Mouse (Mus musculus): ENCODE data around the gene Ngfr. TPM values are rescaled to one million over a fixed set of nuclear protein-coding genes. Genes with fewer than 3 reads are reported as not detected.
"Not testable (repeated sequence)": the region's sequence is repeated elsewhere in the genome, so short reads cannot be mapped to it uniquely, and the experiment has no call there.

The Ngfr gene
- polyA plus RNA-seq, 1 experiment from 2014 or later: 13.4 TPM

- 96% methylated on average over 3 of the region's 5 CpGs for WGBS
- H3K9me3 ChIP-seq (ENCODE audit: control insufficient read depth, low read length); ATAC-seq (ENCODE audit: insufficient number of reproducible peaks, low FRiP score, low TSS enrichment, low read depth); H3K4me2 ChIP-seq (ENCODE audit: low read depth, severe bottlenecking); H3K27me3 ChIP-seq (ENCODE audit: control insufficient read depth, insufficient read depth, low read length); DNase-seq (ENCODE audit: low spot score); H3K4me3 ChIP-seq (ENCODE audit: low read depth, low read length); H3K27ac ChIP-seq (replicated peaks; ENCODE audit: low read depth, low read length); H3K36me3 ChIP-seq (ENCODE audit: control insufficient read depth, insufficient read depth, low read length); H3K9ac ChIP-seq (ENCODE audit: low read length): not testable (repeated sequence)
- H3K4me1 ChIP-seq (ENCODE audit: control insufficient read depth, insufficient read depth, low read length): peaks cover 12% of the 10 kb centered on the region; the same call in 1 of the 2 replicates
These were observed 19.8 kb upstream of the Ngfr start for GRCm38 (mm10) chr11:95607286-95607685.

DNA sequence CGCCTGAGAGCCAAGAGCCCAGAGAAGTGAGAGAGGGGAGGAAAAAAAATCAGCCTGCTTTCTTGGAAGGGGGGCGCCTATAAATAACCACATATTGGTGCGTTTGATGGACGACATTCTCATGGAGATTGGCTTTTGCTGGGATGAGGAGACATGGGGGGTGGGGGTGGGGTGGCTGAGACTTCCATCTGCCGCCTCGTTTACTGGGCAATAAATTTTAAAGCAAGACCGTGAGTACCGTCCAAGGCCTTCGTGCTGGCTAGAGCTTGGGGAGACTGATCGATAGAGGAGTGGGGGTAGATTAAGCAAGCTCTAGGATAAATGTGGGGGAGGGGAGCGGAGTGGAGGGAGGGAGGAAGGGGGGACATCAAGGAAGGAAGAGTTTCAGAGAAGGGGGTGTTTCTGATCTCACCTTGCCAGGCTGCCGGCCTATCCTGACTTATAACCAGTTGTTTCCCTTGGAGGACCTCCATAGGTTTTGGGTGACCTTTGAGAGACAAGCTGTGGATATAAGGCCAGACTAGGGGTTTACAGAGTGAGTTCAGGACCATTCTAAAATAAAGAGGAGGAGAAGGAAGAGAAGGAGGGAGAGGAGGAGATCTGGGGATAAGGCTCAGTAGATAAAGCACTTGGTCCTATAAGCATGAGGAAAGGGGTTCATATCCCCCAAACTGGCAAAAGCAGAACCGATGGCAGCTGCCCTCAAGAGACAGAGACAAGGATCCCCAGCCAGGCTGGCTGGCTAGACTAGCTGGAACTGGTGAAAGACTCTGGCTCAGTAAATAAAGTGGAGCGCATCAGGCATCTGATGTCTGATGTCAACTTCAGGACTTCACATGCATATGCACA lies 10.9 kb upstream of the Ngfr start:
- peak overlapping the region; percentile 14; the same call in 1 of the 2 replicates for H3K4me2 ChIP-seq (ENCODE audit: low read depth, severe bottlenecking)
- peaks cover 9% of the 10 kb centered on the region; the same call in 1 of the 2 replicates for H3K27me3 ChIP-seq (ENCODE audit: control insufficient read depth, insufficient read depth, low read length)
- WGBS: 14% methylated on average over 14 of the region's 14 CpGs
- H3K36me3 ChIP-seq (ENCODE audit: control insufficient read depth, insufficient read depth, low read length): no peaks in the 10 kb centered on the region
- H3K9me3 ChIP-seq (ENCODE audit: control insufficient read depth, low read length): no peaks in the 10 kb centered on the region
- ATAC-seq (ENCODE audit: insufficient number of reproducible peaks, low FRiP score, low TSS enrichment, low read depth) (no peak), DNase-seq (ENCODE audit: low spot score) (no peak)
- H3K9ac ChIP-seq (ENCODE audit: low read length): no peak overlapping the region
- no peak overlapping the region for H3K4me3 ChIP-seq (ENCODE audit: low read depth, low read length)
- H3K4me1 ChIP-seq (ENCODE audit: control insufficient read depth, insufficient read depth, low read length): peaks cover 38% of the 10 kb centered on the region
- H3K27ac ChIP-seq (replicated peaks; ENCODE audit: low read depth, low read length): no peak overlapping the region

GRCm38 (mm10) chr11:95597741-95598140 lies 10.2 kb upstream of the Ngfr start:
- Histone ChIP-seq H3K27me3 (ENCODE audit: control insufficient read depth, insufficient read depth, low read length) (peaks cover 9% of the 10 kb centered on the region; the same call in 1 of the 2 replicates), H3K4me3 (ENCODE audit: low read depth, low read length) (no peak overlapping the region), H3K4me1 (ENCODE audit: control insufficient read depth, insufficient read depth, low read length) (peaks cover 38% of the 10 kb centered on the region), H3K9ac (ENCODE audit: low read length) (no peak overlapping the region), H3K36me3 (ENCODE audit: control insufficient read depth, insufficient read depth, low read length) (no peaks in the 10 kb centered on the region), H3K4me2 (ENCODE audit: low read depth, severe bottlenecking) (peak overlapping the region; percentile 14; the same call in 1 of the 2 replicates), H3K27ac (replicated peaks; ENCODE audit: low read depth, low read length) (no peak overlapping the region), H3K9me3 (ENCODE audit: control insufficient read depth, low read length) (no peaks in the 10 kb centered on the region)
- DNase-seq (ENCODE audit: low spot score) (no peak), ATAC-seq (ENCODE audit: insufficient number of reproducible peaks, low FRiP score, low TSS enrichment, low read depth) (no peak)
- 26% methylated on average over 13 of the region's 13 CpGs for WGBS

GRCm38 (mm10) chr11:95596704-95597103 lies 9.2 kb upstream of the Ngfr start:
- H3K27ac ChIP-seq (replicated peaks; ENCODE audit: low read depth, low read length): no peak overlapping the region; the same call in 1 of the 2 replicates
- DNase-seq (ENCODE audit: low spot score): no peak

GRCm38 (mm10) chr11:95596150-95596515 lies 8.6 kb upstream of the Ngfr start:
- no peak for DNase-seq (ENCODE audit: low spot score)
- Histone ChIP-seq H3K4me3 (ENCODE audit: low read depth, low read length) (no peak overlapping the region), H3K9me3 (ENCODE audit: control insufficient read depth, low read length) (no peaks in the 10 kb centered on the region), H3K27me3 (ENCODE audit: control insufficient read depth, insufficient read depth, low read length) (peaks cover 9% of the 10 kb centered on the region; the same call in 1 of the 2 replicates), H3K9ac (ENCODE audit: low read length) (no peak overlapping the region), H3K36me3 (ENCODE audit: control insufficient read depth, insufficient read depth, low read length) (no peaks in the 10 kb centered on the region), H3K27ac (replicated peaks; ENCODE audit: low read depth, low read length) (no peak overlapping the region; the same call in 1 of the 2 replicates), H3K4me2 (ENCODE audit: low read depth, severe bottlenecking) (no peak overlapping the region), H3K4me1 (ENCODE audit: control insufficient read depth, insufficient read depth, low read length) (peaks cover 38% of the 10 kb centered on the region)
- WGBS: 16% methylated on average over 5 of the region's 5 CpGs
- no peak for ATAC-seq (ENCODE audit: insufficient number of reproducible peaks, low FRiP score, low TSS enrichment, low read depth)

More at GRCm38 (mm10) chr11:95596704-95597103, 9.2 kb upstream of the Ngfr start:
- Histone ChIP-seq H3K27me3 (ENCODE audit: control insufficient read depth, insufficient read depth, low read length) (peaks cover 9% of the 10 kb centered on the region; the same call in 1 of the 2 replicates), H3K4me2 (ENCODE audit: low read depth, severe bottlenecking) (no peak overlapping the region), H3K9me3 (ENCODE audit: control insufficient read depth, low read length) (no peaks in the 10 kb centered on the region), H3K4me3 (ENCODE audit: low read depth, low read length) (no peak overlapping the region), H3K4me1 (ENCODE audit: control insufficient read depth, insufficient read depth, low read length) (peaks cover 38% of the 10 kb centered on the region), H3K36me3 (ENCODE audit: control insufficient read depth, insufficient read depth, low read length) (no peaks in the 10 kb centered on the region), H3K9ac (ENCODE audit: low read length) (no peak overlapping the region)
- no peak for ATAC-seq (ENCODE audit: insufficient number of reproducible peaks, low FRiP score, low TSS enrichment, low read depth)
- 36% methylated on average over 11 of the region's 11 CpGs for WGBS

- Histone ChIP-seq H3K27ac (replicated peaks; ENCODE audit: low read depth, low read length) (no peak overlapping the region), H3K4me2 (ENCODE audit: low read depth, severe bottlenecking) (no peak overlapping the region), H3K36me3 (ENCODE audit: control insufficient read depth, insufficient read depth, low read length) (no peaks in the 10 kb centered on the region), H3K4me1 (ENCODE audit: control insufficient read depth, insufficient read depth, low read length) (peaks cover 38% of the 10 kb centered on the region), H3K9me3 (ENCODE audit: control insufficient read depth, low read length) (no peaks in the 10 kb centered on the region), H3K4me3 (ENCODE audit: low read depth, low read length) (no peak overlapping the region), H3K9ac (ENCODE audit: low read length) (no peak overlapping the region), H3K27me3 (ENCODE audit: control insufficient read depth, insufficient read depth, low read length) (peaks cover 9% of the 10 kb centered on the region; the same call in 1 of the 2 replicates)
- DNase-seq (ENCODE audit: low spot score) (peak; percentile 66), ATAC-seq (ENCODE audit: insufficient number of reproducible peaks, low FRiP score, low TSS enrichment, low read depth) (0 out of 2 replicates have a peak, but pooled peaks have one; percentile 28)
- WGBS: 8% methylated on average over 10 of the region's 10 CpGs
These were observed 8.1 kb upstream of the Ngfr start for GRCm38 (mm10) chr11:95595438-95596149.

DNA sequence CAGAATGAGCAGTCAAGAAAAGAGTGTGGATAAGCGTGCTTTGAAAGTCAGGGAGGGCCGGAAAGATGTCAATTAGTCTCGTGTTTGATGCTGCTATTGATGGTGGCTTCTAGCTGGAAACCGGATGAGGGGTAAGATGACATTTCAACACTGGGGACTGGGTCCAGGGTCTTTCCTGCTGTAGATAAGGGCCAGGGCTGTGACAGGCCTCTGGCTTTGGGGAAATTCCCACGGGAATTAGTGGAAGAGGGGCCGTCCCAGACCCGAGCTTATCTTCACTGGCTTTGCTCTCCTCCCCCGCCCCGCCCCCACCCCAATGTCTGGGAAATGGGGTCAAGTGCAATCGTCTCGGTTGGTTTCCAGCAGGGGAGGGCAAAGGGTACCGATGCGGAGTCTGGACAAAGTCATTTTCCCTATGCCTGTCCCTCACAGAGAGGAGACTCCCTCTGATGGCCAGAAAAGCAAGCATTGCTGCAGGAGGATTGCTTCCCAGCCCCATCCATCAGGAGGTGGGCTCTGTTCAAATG lies 7.2 kb upstream of the Ngfr start:
- Histone ChIP-seq H3K4me1 (ENCODE audit: control insufficient read depth, insufficient read depth, low read length) (peaks cover 38% of the 10 kb centered on the region), H3K4me2 (ENCODE audit: low read depth, severe bottlenecking) (no peak overlapping the region), H3K27me3 (ENCODE audit: control insufficient read depth, insufficient read depth, low read length) (peaks cover 9% of the 10 kb centered on the region; the same call in 1 of the 2 replicates), H3K4me3 (ENCODE audit: low read depth, low read length) (no peak overlapping the region), H3K9ac (ENCODE audit: low read length) (no peak overlapping the region), H3K27ac (replicated peaks; ENCODE audit: low read depth, low read length) (no peak overlapping the region), H3K36me3 (ENCODE audit: control insufficient read depth, insufficient read depth, low read length) (no peaks in the 10 kb centered on the region), H3K9me3 (ENCODE audit: control insufficient read depth, low read length) (no peaks in the 10 kb centered on the region)
- DNase-seq (ENCODE audit: low spot score) (no peak), ATAC-seq (ENCODE audit: insufficient number of reproducible peaks, low FRiP score, low TSS enrichment, low read depth) (no peak)
- WGBS: 15% methylated on average over 13 of the region's 13 CpGs

GRCm38 (mm10) chr11:95593501-95593900 lies 6.0 kb upstream of the Ngfr start:
- DNase-seq (ENCODE audit: low spot score): no peak
- ATAC-seq (ENCODE audit: insufficient number of reproducible peaks, low FRiP score, low TSS enrichment, low read depth): no peak

More at GRCm38 (mm10) chr11:95593501-95593900, 6.0 kb upstream of the Ngfr start:
- Histone ChIP-seq H3K4me3 (ENCODE audit: low read depth, low read length) (no peak overlapping the region), H3K9me3 (ENCODE audit: control insufficient read depth, low read length) (no peaks in the 10 kb centered on the region), H3K4me1 (ENCODE audit: control insufficient read depth, insufficient read depth, low read length) (peaks cover 48% of the 10 kb centered on the region), H3K9ac (ENCODE audit: low read length) (no peak overlapping the region), H3K27me3 (ENCODE audit: control insufficient read depth, insufficient read depth, low read length) (peaks cover 5% of the 10 kb centered on the region; the same call in 1 of the 2 replicates), H3K36me3 (ENCODE audit: control insufficient read depth, insufficient read depth, low read length) (no peaks in the 10 kb centered on the region), H3K27ac (replicated peaks; ENCODE audit: low read depth, low read length) (no peak overlapping the region), H3K4me2 (ENCODE audit: low read depth, severe bottlenecking) (no peak overlapping the region)
- WGBS: 80% methylated on average over 5 of the region's 5 CpGs
